In genomic region chr2:5551758-5552255, GRCm38 (mm10) we compare ENCODE assay signal across 21 mouse cellular contexts.
"Had no signal": no experiment of that assay in that cellular context is flagged by ENCODE, and none has a peak within 500 bp of the region (broad histone marks: within the 10 kb centered on the region; RNA-seq: fewer than 3 reads in every experiment).

No protein-coding gene starts in this region.

- H3K9ac ChIP-seq: liver, embryonic 15.5 days; liver, postnatal 0 days; lung, embryonic 15.5 days; midbrain, embryonic 13.5 days; midbrain, embryonic 15.5 days; neural tube, embryonic 12.5 days; stomach, embryonic 15.5 days had no signal

- H3K27ac ChIP-seq: liver, embryonic 15.5 days; lung, embryonic 15.5 days; macrophage; midbrain, embryonic 13.5 days; midbrain, embryonic 15.5 days; neural tube, embryonic 12.5 days; stomach, embryonic 15.5 days; stomach, postnatal 0 days had no signal

- H3K36me3 ChIP-seq: liver, embryonic 15.5 days; lung, embryonic 15.5 days; midbrain, embryonic 13.5 days; midbrain, embryonic 15.5 days; neural tube, embryonic 12.5 days; stomach, embryonic 15.5 days had no signal

- H3K4me3 ChIP-seq: liver, embryonic 15.5 days; lung, embryonic 15.5 days; megakaryocyte, embryonic 14.5 days; midbrain, embryonic 13.5 days; midbrain, embryonic 15.5 days; neural tube, embryonic 12.5 days; stomach, embryonic 15.5 days had no signal

- H3K9me3 ChIP-seq: liver, embryonic 15.5 days; lung, embryonic 15.5 days; midbrain, embryonic 13.5 days; midbrain, embryonic 15.5 days; neural tube, embryonic 12.5 days; stomach, embryonic 15.5 days had no signal

- H3K4me2 ChIP-seq: liver, embryonic 15.5 days; lung, embryonic 15.5 days; midbrain, embryonic 11.5 days; midbrain, embryonic 13.5 days; midbrain, embryonic 15.5 days; neural tube, embryonic 12.5 days; stomach, embryonic 15.5 days had no signal

- H3K4me1 ChIP-seq: liver, embryonic 15.5 days; lung, embryonic 15.5 days; megakaryocyte, embryonic 14.5 days; midbrain, embryonic 13.5 days; midbrain, embryonic 15.5 days; neural tube, embryonic 12.5 days; stomach, embryonic 15.5 days had no signal

- H3K27me3 ChIP-seq: liver, embryonic 15.5 days; lung, embryonic 15.5 days; megakaryocyte, embryonic 14.5 days; midbrain, embryonic 13.5 days; midbrain, embryonic 15.5 days; neural tube, embryonic 12.5 days; stomach, embryonic 15.5 days had no signal

- DNase-seq: liver, postnatal 0 days; lung, adult 2 months; lung, postnatal 14 days; lung, postnatal 36 days; retina, postnatal 1 day; right cerebral cortex, adult 18-20 months; right cerebral cortex, postnatal 25 days; right cerebral cortex, postnatal 4 days; thymus, adult 2 months; thymus, postnatal 25 days; thymus, postnatal 4 days had no signal
